Mouse (Mus musculus) thymus, adult 2 months (tissue): ENCODE data around the gene Qars. TPM values are rescaled to one million over a fixed set of nuclear protein-coding genes. Genes with fewer than 3 reads are reported as not detected.

Experiments used
- DNase-seq: peaks from one replicate; pipeline ENCODE4 v3.0.0; 2021
- H3K27ac ChIP-seq: fragments of 200-500 bp; 2 replicates; pipeline ENCODE4 v1.5.1; 2012; ENCODE audit warnings: low read length, control low read depth; ENCODE audit not compliant: control insufficient read depth, insufficient read depth
- H3K27me3 ChIP-seq: fragments of 200-500 bp; 2 replicates; pipeline ENCODE4 v1.6.1; 2012; ENCODE audit warnings: mild to moderate bottlenecking, low read length, moderate library complexity, mixed read lengths; ENCODE audit not compliant: control insufficient read depth, insufficient read depth
- H3K36me3 ChIP-seq: fragments of 200-500 bp; 2 replicates; pipeline ENCODE4 v1.6.1; 2012; ENCODE audit warnings: mild to moderate bottlenecking, low read length, moderate library complexity; ENCODE audit not compliant: control insufficient read depth, insufficient read depth
- H3K4me1 ChIP-seq: fragments of 200-500 bp; replicated peaks from 2 replicates; pipeline ENCODE4 v1.6.1; 2012; ENCODE audit warnings: low read length; ENCODE audit not compliant: control insufficient read depth, insufficient read depth
- H3K4me3 ChIP-seq: fragments of 200-500 bp; 2 replicates; pipeline ENCODE4 v1.5.1; 2012; ENCODE audit warnings: mild to moderate bottlenecking, low read length, control low read depth, moderate library complexity; ENCODE audit not compliant: control insufficient read depth, insufficient read depth
- CTCF ChIP-seq: fragments of 200-500 bp; IDR thresholded peaks from 2 replicates; pipeline ENCODE4 v1.5.1; 2012; ENCODE audit warnings: mild to moderate bottlenecking, control low read depth, low read length, moderate library complexity, borderline replicate concordance; ENCODE audit not compliant: control insufficient read depth, poor library complexity, insufficient read depth; ENCODE audit errors: extremely low read depth
- POLR2A ChIP-seq: fragments of 200-500 bp; IDR thresholded peaks from 2 replicates; pipeline ENCODE4 v1.6.1; 2012; ENCODE audit warnings: mild to moderate bottlenecking, low read length, control low read depth, moderate library complexity; ENCODE audit not compliant: control insufficient read depth, poor library complexity, insufficient read depth; ENCODE audit errors: extremely low read depth
- WGBS: fragments of 180-500 bp; shearing (Covaris S2); methylation state at CpG from one replicate; pipeline ENCODE4 v1.1.7; 2018; 5-methylcytosine and 5-hydroxymethylcytosine counted together
- polyA plus RNA-seq: library from polyadenylated mRNA; depleted of rRNA; stranded (reverse); fragments of >200 nt; gene quantifications from 2 replicates; pipeline ENCODE4 v1.2.3, GENCODE M21; 2012

The Qars gene
- polyA plus RNA-seq, 1 experiment = 382 TPM

DNA sequence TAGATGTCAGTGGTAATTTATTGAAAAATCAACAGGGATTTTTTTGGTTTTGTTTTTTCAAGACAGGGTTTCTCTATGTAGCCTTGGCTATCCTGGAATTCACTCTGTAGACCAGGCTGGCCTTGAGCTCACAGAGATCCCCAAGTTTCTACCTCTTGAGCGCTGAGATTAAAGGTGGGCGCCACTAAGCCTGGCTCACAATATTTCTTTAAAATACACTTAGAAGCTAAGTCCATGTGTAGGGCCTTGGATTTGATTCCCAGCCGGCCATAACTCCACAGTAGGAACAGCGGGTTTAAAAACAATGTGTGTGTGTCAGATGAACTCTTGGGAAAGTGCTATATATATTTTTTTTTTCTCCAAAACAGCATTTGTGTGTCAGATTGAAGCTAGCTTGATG, 15.8 kb downstream of the Qars start:
- TF ChIP-seq POLR2A (no peak), CTCF (no peak)
- H3K27ac ChIP-seq = no peak overlapping the region
- no peaks in the 10 kb centered on the region for H3K27me3 ChIP-seq
- no peaks in the 10 kb centered on the region for H3K4me1 ChIP-seq
- DNase-seq = no peak
- peaks cover 5% of the 10 kb centered on the region for H3K36me3 ChIP-seq
- WGBS = 97% methylated on average over 4 of the region's 4 CpGs
- no peak overlapping the region for H3K4me3 ChIP-seq

DNA sequence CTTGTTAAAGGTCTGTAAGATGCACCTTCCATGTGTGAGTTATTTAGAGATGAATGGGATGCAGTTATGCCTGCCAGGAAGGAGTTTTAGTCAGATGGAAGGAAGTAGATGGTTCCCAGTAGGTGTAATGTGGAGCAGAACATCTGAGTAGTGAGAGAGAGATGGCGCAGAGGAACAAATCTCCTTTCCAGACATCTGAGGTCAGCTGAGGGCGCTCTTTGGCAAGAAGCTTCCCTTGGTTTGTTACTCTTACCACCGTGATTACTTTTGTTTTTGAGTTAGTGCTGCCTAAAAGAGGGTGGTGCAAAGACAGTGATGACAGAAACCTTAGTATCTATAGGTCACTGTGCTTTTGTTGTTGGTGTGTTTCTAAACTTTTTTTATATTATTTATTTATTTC, 17.9 kb downstream of the Qars start:
- WGBS = 83% methylated on average over 3 of the region's 3 CpGs
- peaks cover 25% of the 10 kb centered on the region for H3K36me3 ChIP-seq

DNA sequence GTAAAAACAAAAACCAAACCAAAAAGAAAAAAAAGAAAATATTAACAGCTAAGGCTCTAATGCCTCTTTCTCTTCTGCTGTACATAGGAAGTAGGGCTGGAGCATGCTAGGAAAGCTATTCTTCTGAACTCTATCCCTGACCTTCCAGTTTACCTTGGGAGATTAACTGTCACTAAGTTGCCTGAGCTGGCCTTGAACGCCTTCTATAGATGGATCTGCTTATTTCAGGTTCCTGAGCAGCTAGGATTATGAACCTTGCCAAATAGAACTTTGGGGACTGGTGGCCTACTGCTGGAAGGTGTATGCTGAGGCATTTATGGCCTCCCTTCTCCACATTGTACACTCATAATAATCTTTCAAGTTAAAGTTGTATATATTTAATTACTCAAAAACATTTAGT, 23.4 kb downstream of the Qars start:
- Histone ChIP-seq H3K27ac (no peak overlapping the region), H3K36me3 (peaks cover 72% of the 10 kb centered on the region), H3K4me3 (no peak overlapping the region), H3K27me3 (no peaks in the 10 kb centered on the region), H3K4me1 (no peaks in the 10 kb centered on the region)
- no peak for TF ChIP-seq POLR2A
- no peak for TF ChIP-seq CTCF
- 97% methylated on average over 1 of the region's 1 CpGs for WGBS
- DNase-seq = no peak

More for the DNA sequence above, 17.9 kb downstream of the Qars start:
- H3K4me1 ChIP-seq = no peaks in the 10 kb centered on the region
- TF ChIP-seq POLR2A (no peak), CTCF (no peak)
- no peak overlapping the region for H3K4me3 ChIP-seq
- DNase-seq = no peak
- H3K27ac ChIP-seq = no peak overlapping the region
- H3K27me3 ChIP-seq = no peaks in the 10 kb centered on the region

DNA sequence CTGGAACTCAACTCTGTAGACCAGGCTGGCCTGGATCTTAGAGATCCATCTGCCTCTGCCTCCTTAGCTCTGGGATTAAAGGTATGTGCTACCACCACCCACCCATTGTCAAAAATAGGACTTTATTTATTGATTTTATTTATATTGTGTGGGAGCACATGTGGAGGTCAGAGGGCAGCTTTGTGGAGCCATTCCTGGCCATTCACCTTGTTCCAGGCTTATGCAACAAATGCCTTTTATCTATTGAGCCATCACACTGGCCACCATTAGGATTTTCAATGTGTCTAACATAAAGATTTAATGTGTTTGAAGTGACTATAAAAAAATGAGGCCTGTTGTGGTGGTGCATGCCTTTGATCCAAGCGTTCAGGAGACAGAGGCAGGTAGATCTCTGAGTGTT, 24.0 kb downstream of the Qars start:
- Histone ChIP-seq H3K4me1 (no peaks in the 10 kb centered on the region), H3K27me3 (no peaks in the 10 kb centered on the region), H3K4me3 (no peak overlapping the region), H3K36me3 (peaks cover 74% of the 10 kb centered on the region), H3K27ac (no peak overlapping the region)
- no peak for DNase-seq
- no peak for TF ChIP-seq POLR2A
- no peak for TF ChIP-seq CTCF
- 91% methylated on average over 1 of the region's 1 CpGs for WGBS

DNA sequence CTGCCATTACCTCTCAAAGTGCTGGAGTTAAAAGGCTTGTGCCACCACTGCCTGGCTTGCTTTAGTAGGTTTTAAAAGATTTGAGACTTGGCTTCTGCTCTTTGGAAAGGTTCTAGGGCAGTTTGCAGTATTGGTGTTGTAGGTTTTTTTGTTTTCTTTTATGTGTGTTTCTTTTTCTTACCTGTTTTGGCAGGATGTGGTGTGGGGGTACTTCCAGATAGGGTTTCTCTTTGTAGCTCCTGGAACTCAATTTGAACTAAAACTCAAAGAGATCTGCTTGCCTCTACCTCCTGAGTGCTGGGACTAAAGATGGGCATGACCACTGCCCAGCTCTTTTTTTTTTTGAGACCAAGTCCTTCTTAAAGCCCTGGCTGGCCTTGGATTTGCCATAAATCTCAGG, 33.3 kb downstream of the Qars start:
- H3K27me3 ChIP-seq = no peaks in the 10 kb centered on the region
- peaks cover 69% of the 10 kb centered on the region for H3K36me3 ChIP-seq

DNA sequence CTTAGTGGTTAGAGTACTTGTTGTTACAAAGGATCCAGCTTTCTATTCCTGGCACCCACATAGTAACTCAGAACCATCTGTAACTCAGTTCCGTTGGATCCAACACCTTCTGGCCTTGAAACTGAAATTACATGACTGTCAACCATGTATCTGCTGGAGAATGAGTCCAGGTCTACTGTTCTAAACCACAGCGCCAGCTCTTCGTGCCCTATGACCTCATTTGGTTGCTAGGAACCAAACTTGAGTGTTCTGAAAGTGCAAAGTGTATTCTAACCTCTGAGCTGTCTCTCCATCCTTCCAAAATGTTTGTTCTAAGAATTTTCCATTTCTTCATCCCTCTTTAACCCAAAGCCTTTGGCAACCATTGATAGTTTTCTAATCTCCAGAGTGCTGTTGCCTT, 38.5 kb downstream of the Qars start:
- H3K36me3 ChIP-seq = peaks cover 82% of the 10 kb centered on the region
- no peaks in the 10 kb centered on the region for H3K27me3 ChIP-seq
- TF ChIP-seq POLR2A (no peak), CTCF (no peak)
- 95% methylated on average over 3 of the region's 3 CpGs for WGBS
- no peak overlapping the region for H3K4me3 ChIP-seq
- no peak overlapping the region for H3K27ac ChIP-seq
- no peak for DNase-seq
- H3K4me1 ChIP-seq = peaks cover 3% of the 10 kb centered on the region

More for the DNA sequence above, 33.3 kb downstream of the Qars start:
- Histone ChIP-seq H3K27ac (no peak overlapping the region; the same call in 1 of the 2 replicates), H3K4me3 (no peak overlapping the region), H3K4me1 (peaks cover 6% of the 10 kb centered on the region)
- no peak for TF ChIP-seq CTCF
- TF ChIP-seq POLR2A = no peak
- no peak for DNase-seq

DNA sequence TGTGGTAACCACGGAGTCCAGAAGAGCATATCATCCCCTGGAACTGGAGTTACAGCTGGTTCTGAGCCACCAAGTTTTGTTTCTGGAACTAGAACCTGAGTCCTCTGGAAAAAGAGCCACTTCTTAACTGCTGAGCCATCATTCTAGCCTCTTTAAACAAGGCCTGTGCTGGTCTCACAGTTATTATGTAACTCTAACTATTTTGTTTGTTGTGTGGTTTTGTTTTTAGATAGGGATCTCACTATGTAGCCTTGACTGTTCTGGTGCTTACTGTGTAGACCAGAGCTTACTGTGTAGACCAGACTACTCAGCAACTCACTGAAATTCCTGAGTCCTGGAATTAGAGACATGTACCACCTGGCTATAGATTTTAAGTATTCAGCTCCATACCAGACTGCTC, 39.4 kb downstream of the Qars start:
- 97% methylated on average over 1 of the region's 1 CpGs for WGBS
- Histone ChIP-seq H3K27me3 (no peaks in the 10 kb centered on the region), H3K4me1 (no peaks in the 10 kb centered on the region), H3K36me3 (peaks cover 77% of the 10 kb centered on the region), H3K27ac (no peak overlapping the region), H3K4me3 (no peak overlapping the region)
- no peak for DNase-seq
- TF ChIP-seq CTCF (no peak), POLR2A (no peak)
